Mouse (Mus musculus): Measurements from ENCODE around the gene Ubr2. TPM values are rescaled to one million over a fixed set of nuclear protein-coding genes. Genes with fewer than 3 reads are reported as not detected.

The Ubr2 gene
- polyA plus RNA-seq (2017; shearing (Covaris generic)): 10 to 100 TPM; 30.5 to 43.8 TPM

DNA sequence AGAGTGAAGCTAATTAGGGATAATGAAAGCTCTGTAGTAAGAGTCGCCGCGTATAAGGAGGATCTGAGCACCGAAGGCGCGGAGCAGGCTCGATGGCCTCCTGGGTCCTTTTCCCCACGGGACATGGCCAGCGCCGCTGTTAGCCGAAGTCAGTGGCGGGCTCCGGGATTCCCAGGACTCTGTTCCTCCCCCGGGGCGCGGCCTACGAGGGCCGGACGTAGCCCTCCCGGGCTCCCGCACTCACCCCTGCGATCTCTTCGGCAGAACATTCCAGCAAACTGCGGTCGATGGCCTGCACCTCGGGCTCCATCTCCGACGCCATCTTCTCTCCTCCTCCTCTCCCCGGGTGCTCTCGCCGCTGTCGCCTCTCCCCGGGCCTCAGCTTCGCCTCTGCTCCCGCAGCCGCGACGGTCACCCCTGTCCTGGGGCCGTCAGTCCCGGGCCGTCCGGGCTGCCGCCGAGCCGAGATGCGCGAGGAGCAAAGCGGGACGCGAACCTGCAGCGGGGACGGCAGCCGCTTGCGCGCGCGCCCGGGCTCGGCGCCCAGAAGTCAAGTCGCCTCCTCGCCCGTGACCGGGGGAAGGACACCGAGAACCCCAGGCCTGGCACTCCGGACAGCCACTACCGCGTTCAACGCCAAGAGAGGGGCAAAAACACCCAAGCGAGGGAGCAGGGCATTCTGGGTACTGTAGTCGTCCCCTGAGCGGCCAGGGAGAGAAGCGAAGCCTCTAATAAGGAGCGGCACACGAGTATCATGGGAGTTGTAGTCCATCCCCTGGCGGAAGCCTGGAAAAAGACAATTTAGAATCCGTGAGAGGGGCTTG is at the start of gene Ubr2:
Ubr2 (minus strand) TSS at position 659 of the 824 bp plus-strand sequence.

DNA sequence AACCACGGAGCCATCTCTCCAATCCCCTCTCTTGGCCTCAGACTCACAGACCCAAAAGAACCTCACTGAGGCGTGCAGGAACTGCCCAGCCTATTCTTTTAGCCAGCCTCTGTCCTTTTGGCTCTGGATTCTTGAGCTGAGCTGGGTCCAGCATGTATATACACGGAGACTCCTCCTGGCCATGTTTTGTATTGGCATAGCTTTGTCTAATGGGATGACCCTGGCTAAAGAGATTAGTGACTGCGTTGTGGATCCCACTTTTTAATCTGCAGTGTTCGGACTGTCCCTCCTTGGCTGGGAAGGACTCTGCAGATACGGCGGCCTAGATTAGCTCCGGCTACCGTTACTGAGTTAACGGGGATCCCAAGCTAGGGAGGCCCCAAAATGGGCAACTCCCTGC is 100.2 kb downstream of the Ubr2 start, which contains the start of gene Prph2:
Prph2 (plus strand) TSS at position 274 of the 400 bp plus-strand sequence.

DNA sequence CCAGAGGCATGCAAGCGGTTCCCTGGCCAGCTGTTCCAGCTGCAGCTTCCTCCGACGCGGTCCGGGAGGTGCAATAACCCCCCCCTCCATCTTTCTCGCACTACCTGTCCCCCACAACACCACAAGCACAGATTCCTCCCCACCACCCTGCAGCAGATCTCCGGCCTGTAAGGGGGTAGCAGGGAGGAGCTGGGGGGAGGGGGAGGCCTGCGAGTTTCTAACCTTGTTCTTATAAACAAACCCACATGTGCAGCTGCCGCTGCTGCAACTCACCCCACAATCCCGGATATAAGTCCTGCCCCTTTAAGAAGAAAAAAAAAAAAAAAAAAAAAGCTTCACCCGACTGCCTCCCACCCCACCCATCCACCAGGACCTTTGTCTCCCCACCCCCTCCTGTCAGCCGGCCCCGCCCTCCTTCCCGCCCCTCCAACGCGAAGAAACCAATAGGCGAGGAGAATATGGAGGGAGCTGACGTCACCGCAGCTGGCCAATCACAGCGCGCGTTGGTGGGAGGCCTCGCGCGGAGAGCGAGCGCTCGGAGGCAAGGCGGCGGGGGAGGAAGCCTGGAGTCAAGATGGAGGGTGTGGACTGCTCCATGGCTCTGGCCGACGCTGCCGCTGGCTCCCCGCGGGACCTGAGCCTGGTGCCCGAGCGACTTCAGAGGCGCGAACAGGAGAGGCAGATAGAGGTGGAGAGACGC is 120.1 kb downstream of the Ubr2 start, which contains the start of gene Tbcc:
Tbcc (plus strand) TSS at position 569 of the 700 bp plus-strand sequence.

Other genes with a start within 250 kb of the Ubr2 start
- not detected for gene Ptcra, start 246.8 kb downstream of the Ubr2 start, polyA plus RNA-seq (2017; shearing (Covaris generic))
- gene 2310039H08Rik, start 237.9 kb downstream of the Ubr2 start, polyA plus RNA-seq (2017; shearing (Covaris generic)): 10 to 100 TPM; 26.5 to 56.7 TPM
- 100 to 1,000 TPM; 123 to 130 TPM for gene Rpl7l1, start 227.9 kb downstream of the Ubr2 start, polyA plus RNA-seq (2017; shearing (Covaris generic))
- gene Bicral, start 152.1 kb downstream of the Ubr2 start, polyA plus RNA-seq (2017; shearing (Covaris generic)): 10 to 100 TPM; 17.0 to 27.2 TPM
- gene Tbcc, start 119.9 kb downstream of the Ubr2 start, polyA plus RNA-seq (2017; shearing (Covaris generic)): 10 to 100 TPM; 53.4 to 55.7 TPM
- gene Prph2, start 100.1 kb downstream of the Ubr2 start, polyA plus RNA-seq (2017; shearing (Covaris generic)): under 1 TPM in 1 of 2 experiments, not detected in 1; 0.33 TPM

All from activated CD4-positive, CD25-positive, alpha-beta regulatory T cell (primary cell).